Mouse (Mus musculus) embryonic fibroblast, embryonic 13.5 days (primary cell): ENCODE results near the gene Tshz2.

Experiments
- CTCF ChIP-seq: IDR thresholded peaks from 2 replicates; pipeline ENCODE4 v1.5.1; 2011; ENCODE audit warnings: mild to moderate bottlenecking, control low read depth, low read length, moderate library complexity, borderline replicate concordance; ENCODE audit not compliant: insufficient read depth
- POLR2A ChIP-seq: IDR thresholded peaks from 2 replicates; pipeline ENCODE4 v1.6.1; 2011; ENCODE audit warnings: low read depth, mild to moderate bottlenecking, control low read depth, low read length, moderate library complexity

DNA sequence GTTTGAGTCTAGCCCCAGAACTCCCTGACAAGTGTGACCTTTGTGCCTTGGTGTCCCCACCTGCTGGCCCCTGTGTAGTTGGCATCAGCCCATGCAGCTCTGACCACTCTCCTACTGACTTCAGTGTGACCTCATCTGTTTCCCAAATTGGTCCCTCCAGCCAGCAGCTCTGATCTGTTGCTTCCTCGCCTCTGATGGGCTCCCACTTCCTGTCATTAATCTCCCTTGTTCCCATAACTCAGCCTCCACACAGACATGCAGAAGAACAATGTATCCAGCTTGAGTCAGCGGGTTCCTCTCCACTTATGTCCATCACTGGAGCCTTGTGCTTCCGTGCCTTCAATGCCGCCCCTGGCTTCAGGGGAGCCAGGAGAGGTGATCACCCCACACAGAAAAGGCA lies 144.4 kb downstream of the Tshz2 start:
- no peak for TF ChIP-seq CTCF
- no peak for TF ChIP-seq POLR2A
